16 mouse cellular contexts compared by ENCODE assay signal in genomic region chr14:109708733-109709132, GRCm38 (mm10).
"Had no signal": no experiment of that assay in that cellular context is flagged by ENCODE, and none has a peak within 500 bp of the region (broad histone marks: within the 10 kb centered on the region; RNA-seq: fewer than 3 reads in every experiment).

No protein-coding gene starts in this region.

- H3K9ac ChIP-seq: limb, embryonic 13.5 days; liver, embryonic 15.5 days; neural tube, embryonic 15.5 days had no signal

- H3K36me3 ChIP-seq: limb, embryonic 13.5 days; liver, embryonic 15.5 days; midbrain, embryonic 10.5 days; neural tube, embryonic 15.5 days had no signal

- DNase-seq: kidney, adult 18-20 months; kidney, postnatal 10 days; layer of hippocampus, postnatal 36 days; left cerebral cortex, postnatal 4 days; lung, adult 2 months; lung, postnatal 36 days; midbrain, embryonic 14.5 days; right cerebral cortex, adult 18-20 months; thymus, adult 2 months; thymus, postnatal 36 days had no signal

- H3K27ac ChIP-seq: limb, embryonic 13.5 days; liver, embryonic 15.5 days; midbrain, embryonic 10.5 days; neural tube, embryonic 15.5 days had no signal

- ATAC-seq: lung, postnatal 0 days had no signal

- H3K4me2 ChIP-seq: limb, embryonic 13.5 days; liver, embryonic 15.5 days; neural tube, embryonic 15.5 days had no signal

- H3K4me3 ChIP-seq: limb, embryonic 13.5 days; liver, embryonic 15.5 days; midbrain, embryonic 10.5 days; myocyte; neural tube, embryonic 15.5 days had no signal

- H3K4me1 ChIP-seq: limb, embryonic 13.5 days; liver, embryonic 15.5 days; midbrain, embryonic 10.5 days; neural tube, embryonic 15.5 days had no signal

- H3K9me3 ChIP-seq: limb, embryonic 13.5 days; liver, embryonic 15.5 days; midbrain, embryonic 10.5 days; neural tube, embryonic 15.5 days had no signal

- H3K27me3 ChIP-seq: limb, embryonic 13.5 days; liver, embryonic 15.5 days; neural tube, embryonic 15.5 days had no signal
